Mouse (Mus musculus) stomach, embryonic 14.5 days (tissue): ENCODE results near the gene Pdia6. TPM values are rescaled to one million over a fixed set of nuclear protein-coding genes. Genes with fewer than 3 reads are reported as not detected.

Experiments
- ATAC-seq: fragments of 200-750 bp; cut with Nextera tagmentation; 2 replicates; pipeline ENCODE4 v1.8.0; 2017; ENCODE audit warnings: low read depth, moderate TSS enrichment; ENCODE audit not compliant: insufficient number of reproducible peaks, insufficient read depth, low FRiP score
- H3K27ac ChIP-seq: fragments of 300-500 bp; sonication (generic); 2 replicates; pipeline ENCODE4 v1.5.1; 2014; ENCODE audit warnings: mild to moderate bottlenecking, low read length, moderate library complexity, mixed read lengths
- H3K27me3 ChIP-seq: fragments of 300-500 bp; sonication (generic); 2 replicates; pipeline ENCODE4 v1.6.1; 2014; ENCODE audit warnings: low read length, control low read depth, mixed read lengths; ENCODE audit not compliant: control insufficient read depth, insufficient read depth
- H3K36me3 ChIP-seq: fragments of 300-500 bp; sonication (generic); 2 replicates; pipeline ENCODE4 v1.6.1; 2014; ENCODE audit warnings: mild to moderate bottlenecking, control low read depth, low read length, moderate library complexity, mixed read lengths; ENCODE audit not compliant: control insufficient read depth, insufficient read depth
- H3K4me1 ChIP-seq: fragments of 300-500 bp; sonication (generic); 2 replicates; pipeline ENCODE4 v1.6.1; 2014; ENCODE audit warnings: low read length, control low read depth, mixed read lengths; ENCODE audit not compliant: control insufficient read depth, insufficient read depth
- H3K4me2 ChIP-seq: fragments of 300-500 bp; sonication (generic); replicated peaks from 2 replicates; pipeline ENCODE4 v1.6.1; 2014; ENCODE audit warnings: low read depth, low read length, control low read depth
- H3K4me3 ChIP-seq: fragments of 300-500 bp; sonication (generic); 2 replicates; pipeline ENCODE4 v1.5.1; 2014; ENCODE audit warnings: low read depth, low read length, control low read depth
- H3K9ac ChIP-seq: fragments of 300-500 bp; sonication (generic); replicated peaks from 2 replicates; pipeline ENCODE4 v1.6.1; 2014; ENCODE audit warnings: low read depth, mild to moderate bottlenecking, control low read depth, low read length, moderate library complexity, mixed read lengths
- H3K9me3 ChIP-seq: fragments of 300-500 bp; sonication (generic); 2 replicates; pipeline ENCODE4 v1.6.1; 2016; ENCODE audit warnings: low read depth, low read length, control low read depth; ENCODE audit not compliant: control insufficient read depth
- WGBS: fragments of 180-500 bp; shearing (Covaris S2); extraction: QIAGEN DNeasy Blood & Tissue Kit; methylation state at CpG from one replicate; pipeline ENCODE4 v1.1.7; 2014; 5-methylcytosine and 5-hydroxymethylcytosine counted together
- polyA plus RNA-seq: library from polyadenylated mRNA; unstranded; fragments of >200 nt; fragmentation: Nextera tagmentation; extraction: Ambion mirVana; gene quantifications from 2 replicates; pipeline ENCODE4 v1.2.1, GENCODE M21; 2014

The Pdia6 gene
- polyA plus RNA-seq, 1 experiment from 2014 or later: 502 TPM

DNA sequence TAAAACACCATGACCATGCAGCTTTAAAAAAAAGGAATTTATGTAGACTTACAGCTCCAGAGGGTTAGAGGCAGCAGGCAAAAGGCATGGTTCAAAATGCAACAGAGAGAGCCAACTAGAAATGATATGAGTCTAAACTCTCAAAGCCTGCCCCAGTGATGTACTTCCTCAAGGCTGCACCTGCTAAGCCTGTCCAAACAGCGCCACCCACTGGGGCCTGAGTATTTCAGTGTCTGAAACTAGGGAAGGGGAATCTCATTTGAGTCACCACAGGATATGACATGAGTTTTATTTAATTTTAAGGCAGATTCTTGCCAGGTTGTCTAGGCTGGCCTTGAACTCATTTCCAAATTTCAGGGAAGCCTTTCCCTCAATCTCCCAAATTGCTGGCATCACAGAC, 4.9 kb downstream of the Pdia6 start:
- Histone ChIP-seq H3K36me3 (peaks cover 59% of the 10 kb centered on the region), H3K27ac (no peak overlapping the region), H3K4me3 (no peak overlapping the region), H3K4me2 (no peak overlapping the region), H3K9ac (no peak overlapping the region), H3K9me3 (no peaks in the 10 kb centered on the region), H3K4me1 (peaks cover 17% of the 10 kb centered on the region; the same call in 1 of the 2 replicates), H3K27me3 (no peaks in the 10 kb centered on the region)
- no peak for ATAC-seq
- WGBS: 81% methylated on average over 1 of the region's 1 CpGs

DNA sequence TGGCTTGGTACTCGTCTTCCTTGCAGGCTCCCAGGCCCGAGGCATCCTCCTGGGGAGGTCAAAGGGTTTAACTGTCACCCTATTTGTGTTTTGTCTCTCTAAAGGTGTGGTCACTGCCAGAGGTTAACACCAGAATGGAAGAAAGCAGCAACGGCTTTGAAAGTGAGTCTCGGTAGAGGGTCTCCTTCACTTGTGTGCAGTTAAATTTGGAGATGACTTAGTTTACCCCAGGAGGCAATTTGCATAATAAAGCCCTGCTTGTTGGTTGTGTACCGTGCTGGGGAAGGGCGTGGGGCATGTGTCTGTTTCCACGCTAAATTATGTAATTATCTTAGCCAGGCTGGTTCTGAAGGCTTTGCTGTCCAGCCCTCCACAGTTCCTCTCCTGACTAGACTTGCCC, 7.5 kb downstream of the Pdia6 start:
- 86% methylated on average over 7 of the region's 7 CpGs for WGBS
- Histone ChIP-seq H3K4me2 (no peak overlapping the region), H3K9ac (no peak overlapping the region), H3K9me3 (no peaks in the 10 kb centered on the region), H3K4me1 (0 out of 2 replicates have a peak, but pooled peaks cover 6% of the 10 kb centered on the region), H3K27ac (no peak overlapping the region), H3K27me3 (no peaks in the 10 kb centered on the region), H3K4me3 (no peak overlapping the region), H3K36me3 (peaks cover 85% of the 10 kb centered on the region)
- ATAC-seq: no peak

GRCm38 (mm10) chr12:17288496-17288895, 22.2 kb downstream of the Pdia6 start:
- Histone ChIP-seq H3K9me3 (no peaks in the 10 kb centered on the region), H3K36me3 (peaks cover 19% of the 10 kb centered on the region), H3K27ac (no peak overlapping the region), H3K4me2 (no peak overlapping the region), H3K4me3 (no peak overlapping the region), H3K9ac (no peak overlapping the region), H3K4me1 (no peaks in the 10 kb centered on the region; the same call in 1 of the 2 replicates), H3K27me3 (no peaks in the 10 kb centered on the region)
- WGBS: 71% methylated on average over 4 of the region's 4 CpGs
- ATAC-seq: no peak

- Histone ChIP-seq H3K9me3 (no peaks in the 10 kb centered on the region), H3K36me3 (peaks cover 13% of the 10 kb centered on the region), H3K4me1 (no peaks in the 10 kb centered on the region; the same call in 1 of the 2 replicates), H3K9ac (no peak overlapping the region), H3K27ac (no peak overlapping the region), H3K4me3 (no peak overlapping the region), H3K27me3 (no peaks in the 10 kb centered on the region), H3K4me2 (no peak overlapping the region)
- no peak for ATAC-seq
- WGBS: 55% methylated on average over 2 of the region's 2 CpGs
Measured at GRCm38 (mm10) chr12:17289060-17289459, 22.7 kb downstream of the Pdia6 start.

GRCm38 (mm10) chr12:17289913-17290312, 23.6 kb downstream of the Pdia6 start:
- H3K27ac ChIP-seq: no peak overlapping the region
- no peak for ATAC-seq
- WGBS: 58% methylated on average over 2 of the region's 2 CpGs
- H3K27me3 ChIP-seq: no peaks in the 10 kb centered on the region
- no peak overlapping the region for H3K4me3 ChIP-seq
- peaks cover 5% of the 10 kb centered on the region for H3K36me3 ChIP-seq
- no peaks in the 10 kb centered on the region for H3K9me3 ChIP-seq
- no peaks in the 10 kb centered on the region; the same call in 1 of the 2 replicates for H3K4me1 ChIP-seq
- H3K9ac ChIP-seq: no peak overlapping the region
- H3K4me2 ChIP-seq: no peak overlapping the region

DNA sequence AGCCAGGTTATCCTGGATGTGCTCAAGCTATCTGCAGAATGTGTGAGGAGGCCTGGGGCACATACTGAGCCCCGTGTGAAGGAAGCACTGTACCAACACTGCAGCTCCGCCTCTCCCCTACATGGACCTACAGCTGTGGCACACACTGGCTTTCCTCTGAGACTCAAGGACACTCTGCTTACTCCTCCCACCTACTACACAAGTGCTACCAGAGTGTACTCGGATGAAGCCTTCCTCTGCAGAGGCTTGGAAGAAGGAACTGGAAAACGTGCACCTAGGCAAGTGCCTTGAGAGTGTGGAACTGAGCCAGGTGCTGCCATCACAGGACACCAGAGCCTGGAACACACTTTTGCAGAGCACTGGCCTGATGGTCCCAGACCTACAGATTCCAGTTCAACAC, 24.2 kb downstream of the Pdia6 start:
- H3K4me2 ChIP-seq: no peak overlapping the region
- no peaks in the 10 kb centered on the region for H3K9me3 ChIP-seq
- no peak overlapping the region for H3K27ac ChIP-seq
- no peak overlapping the region for H3K9ac ChIP-seq
- no peak overlapping the region for H3K4me3 ChIP-seq
- no peaks in the 10 kb centered on the region for H3K36me3 ChIP-seq
- WGBS: 52% methylated on average over 4 of the region's 4 CpGs
- no peaks in the 10 kb centered on the region; the same call in 1 of the 2 replicates for H3K4me1 ChIP-seq
- no peak for ATAC-seq
- no peaks in the 10 kb centered on the region for H3K27me3 ChIP-seq

DNA sequence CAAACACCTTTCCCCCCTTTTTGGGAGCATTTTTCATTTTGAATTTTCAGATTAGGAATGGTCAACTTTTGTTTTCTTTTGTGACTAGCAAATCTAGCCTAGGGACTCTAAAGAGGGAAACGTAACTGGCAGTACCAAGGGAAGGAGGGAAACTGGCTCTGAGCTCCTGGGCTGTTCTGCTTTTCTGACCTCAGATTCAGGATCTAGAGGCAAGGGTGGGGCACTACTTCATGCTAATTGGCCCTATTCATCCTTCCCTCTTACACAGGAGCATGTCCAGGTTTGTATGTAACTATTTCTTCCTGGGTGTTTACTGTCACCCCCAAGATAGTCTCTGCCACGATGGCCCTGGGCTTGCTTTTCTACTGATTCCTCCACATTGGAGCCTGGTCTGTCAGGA, 30.6 kb downstream of the Pdia6 start:
- Histone ChIP-seq H3K4me3 (no peak overlapping the region), H3K27me3 (no peaks in the 10 kb centered on the region), H3K4me2 (no peak overlapping the region), H3K4me1 (no peaks in the 10 kb centered on the region), H3K9ac (no peak overlapping the region), H3K27ac (no peak overlapping the region), H3K9me3 (no peaks in the 10 kb centered on the region), H3K36me3 (no peaks in the 10 kb centered on the region)
- no peak for ATAC-seq
- WGBS: 74% methylated on average over 2 of the region's 2 CpGs

- ATAC-seq: no peak
- no peak overlapping the region for H3K4me3 ChIP-seq
- H3K27me3 ChIP-seq: no peaks in the 10 kb centered on the region
- H3K36me3 ChIP-seq: no peaks in the 10 kb centered on the region
- H3K9ac ChIP-seq: no peak overlapping the region
- no peaks in the 10 kb centered on the region for H3K9me3 ChIP-seq
- H3K4me2 ChIP-seq: no peak overlapping the region
- no peak overlapping the region for H3K27ac ChIP-seq
- WGBS: 77% methylated on average over 1 of the region's 1 CpGs
- no peaks in the 10 kb centered on the region for H3K4me1 ChIP-seq
Measured at GRCm38 (mm10) chr12:17299902-17300301, 33.6 kb downstream of the Pdia6 start.

DNA sequence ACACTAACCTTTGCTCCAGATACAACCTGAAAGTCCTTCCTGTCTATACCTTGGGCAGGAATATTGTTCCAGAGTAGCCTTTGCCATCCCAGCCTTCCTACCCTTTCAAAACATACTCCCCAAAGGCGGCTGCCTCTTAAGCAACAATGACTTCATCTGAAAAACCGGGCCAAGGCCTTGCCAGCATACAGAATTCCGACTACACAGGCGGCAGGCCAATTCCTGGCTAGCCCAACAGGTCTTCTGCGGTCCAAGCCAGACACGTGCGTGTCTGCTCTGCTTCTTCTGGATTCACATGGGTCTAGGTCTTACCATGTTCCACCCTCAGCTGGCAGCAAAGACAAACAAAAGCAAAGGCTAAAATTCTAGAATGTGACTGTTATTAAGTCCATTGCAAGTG, 39.1 kb downstream of the Pdia6 start:
- Histone ChIP-seq H3K4me3 (no peak overlapping the region), H3K9ac (no peak overlapping the region), H3K36me3 (no peaks in the 10 kb centered on the region), H3K27ac (no peak overlapping the region), H3K27me3 (no peaks in the 10 kb centered on the region), H3K9me3 (no peaks in the 10 kb centered on the region), H3K4me2 (no peak overlapping the region), H3K4me1 (no peaks in the 10 kb centered on the region)
- ATAC-seq: no peak
- 83% methylated on average over 7 of the region's 7 CpGs for WGBS
